Mouse (Mus musculus) macrophage (primary cell): Measurements from ENCODE around the gene Aplp1. TPM values are rescaled to one million over a fixed set of nuclear protein-coding genes. Genes with fewer than 3 reads are reported as not detected.

Experiments used
- H3K27ac ChIP-seq: fragments of 350-480 bp; formaldehyde crosslinking; 2 replicates; pipeline ENCODE4 v1.9.0; 2021
- H3K36me3 ChIP-seq: fragments of 350-480 bp; formaldehyde crosslinking; 2 replicates; pipeline ENCODE4 v1.9.0; 2021; ENCODE audit errors: inconsistent target
- H3K4me3 ChIP-seq: fragments of 350-480 bp; formaldehyde crosslinking; 2 replicates; pipeline ENCODE4 v1.9.0; 2021; ENCODE audit errors: inconsistent target
- H3K79me2 ChIP-seq: fragments of 350-480 bp; formaldehyde crosslinking; 2 replicates; pipeline ENCODE4 v1.9.0; 2021; ENCODE audit errors: inconsistent target
- WGBS: methylation state at CpG from one replicate; pipeline ENCODE4 v1.1.7; 2026; ENCODE audit warnings: inconsistent platforms; ENCODE audit not compliant: missing documents; 5-methylcytosine and 5-hydroxymethylcytosine counted together
- polyA plus RNA-seq: library from polyadenylated mRNA; stranded (reverse); fragments of 250-400 nt; gene quantifications from 3 replicates; pipeline ENCODE4 v1.2.4, GENCODE M21; 2018; ENCODE audit warnings: inconsistent platforms

Gene Aplp1
- polyA plus RNA-seq, 1 experiment from 2014 or later: 0.67 TPM

GRCm38 (mm10) chr7:30408639-30409038 is 36.7 kb downstream of the Aplp1 start:
- no peaks in the 10 kb centered on the region for H3K36me3 ChIP-seq
- 100% methylated on average over 3 of the region's 3 CpGs for WGBS
- no peak overlapping the region for H3K4me3 ChIP-seq
- H3K79me2 ChIP-seq: peaks cover 4% of the 10 kb centered on the region
- H3K27ac ChIP-seq: no peak overlapping the region

GRCm38 (mm10) chr7:30402343-30402742 is 43.0 kb downstream of the Aplp1 start:
- WGBS: 42% methylated on average over 4 of the region's 4 CpGs
- no peaks in the 10 kb centered on the region for H3K36me3 ChIP-seq
- H3K4me3 ChIP-seq: no peak overlapping the region
- no peak overlapping the region for H3K27ac ChIP-seq
- H3K79me2 ChIP-seq: no peaks in the 10 kb centered on the region

- 98% methylated on average over 7 of the region's 7 CpGs for WGBS
- H3K27ac ChIP-seq: no peak overlapping the region
- H3K79me2 ChIP-seq: no peaks in the 10 kb centered on the region
- H3K4me3 ChIP-seq: no peak overlapping the region
- no peaks in the 10 kb centered on the region for H3K36me3 ChIP-seq
These were observed 45.7 kb downstream of the Aplp1 start for GRCm38 (mm10) chr7:30399671-30400070.

GRCm38 (mm10) chr7:30394871-30395270 is 50.5 kb downstream of the Aplp1 start:
- 44% methylated on average over 2 of the region's 2 CpGs for WGBS
- H3K27ac ChIP-seq: peak overlapping the region; percentile 94
- no peaks in the 10 kb centered on the region for H3K36me3 ChIP-seq
- no peak overlapping the region for H3K4me3 ChIP-seq
- no peaks in the 10 kb centered on the region for H3K79me2 ChIP-seq

GRCm38 (mm10) chr7:30394379-30394778 is 51.0 kb downstream of the Aplp1 start:
- H3K79me2 ChIP-seq: no peaks in the 10 kb centered on the region
- no peaks in the 10 kb centered on the region for H3K36me3 ChIP-seq
- WGBS: 0% methylated on average over 10 of the region's 11 CpGs
- H3K27ac ChIP-seq: peak overlapping the region; percentile 94
- peak overlapping the region; percentile 13 for H3K4me3 ChIP-seq

GRCm38 (mm10) chr7:30393631-30394030 is 51.7 kb downstream of the Aplp1 start:
- WGBS: 51% methylated on average over 4 of the region's 4 CpGs
- Histone ChIP-seq H3K79me2 (no peaks in the 10 kb centered on the region), H3K4me3 (peak overlapping the region; percentile 13), H3K27ac (peak overlapping the region; percentile 94), H3K36me3 (no peaks in the 10 kb centered on the region)

- Histone ChIP-seq H3K36me3 (no peaks in the 10 kb centered on the region), H3K79me2 (no peaks in the 10 kb centered on the region), H3K4me3 (peak overlapping the region; percentile 2; the same call in 1 of the 2 replicates), H3K27ac (peak overlapping the region; percentile 94)
- 55% methylated on average over 3 of the region's 4 CpGs for WGBS
These were observed 52.4 kb downstream of the Aplp1 start for GRCm38 (mm10) chr7:30392746-30393520.

Other genes with a start within 250 kb of the Aplp1 start
- 404 to 602 TPM (median 510 TPM) in 3 replicates for gene Capns1, start 246.7 kb downstream of the Aplp1 start, polyA plus RNA-seq
- 34.2 to 47.5 TPM (median 41.3 TPM) in 3 replicates for gene Polr2i, start 213.6 kb downstream of the Aplp1 start, polyA plus RNA-seq
- gene Tbcb, start 213.3 kb downstream of the Aplp1 start, polyA plus RNA-seq: 57.6 to 136 TPM (median 89.3 TPM) in 3 replicates
- gene Ovol3, start 209.8 kb downstream of the Aplp1 start, polyA plus RNA-seq: not detected in 3 replicates
- gene Thap8, start 165.4 kb downstream of the Aplp1 start, polyA plus RNA-seq: 0.34 to 0.72 TPM in 2 of 3 replicates, not detected in the other
- 10.4 to 24.4 TPM (median 15.1 TPM) in 3 replicates for gene Wdr62, start 165.1 kb downstream of the Aplp1 start, polyA plus RNA-seq
- gene Clip3, start 153.8 kb downstream of the Aplp1 start, polyA plus RNA-seq: 0.07 to 0.59 TPM in 2 of 3 replicates, not detected in the other
- gene Alkbh6, start 136.8 kb downstream of the Aplp1 start, polyA plus RNA-seq: 16.1 to 25.9 TPM (median 25.1 TPM) in 3 replicates
- gene Syne4, start 130.7 kb downstream of the Aplp1 start, polyA plus RNA-seq: 0.30 to 0.82 TPM (median 0.74 TPM) in 3 replicates
- 0.33 to 0.57 TPM (median 0.33 TPM) in 3 replicates for gene E130208F15Rik, start 123.8 kb downstream of the Aplp1 start, polyA plus RNA-seq
- 4.6 to 6.7 TPM (median 5.0 TPM) in 3 replicates for gene Sdhaf1, start 121.6 kb downstream of the Aplp1 start, polyA plus RNA-seq
- 0.07 TPM in 1 of 3 replicates, not detected in the others for gene Lrfn3, start 82.8 kb downstream of the Aplp1 start, polyA plus RNA-seq
- gene Tyrobp, start 31.8 kb downstream of the Aplp1 start, polyA plus RNA-seq: 2,505 to 4,301 TPM (median 3,819 TPM) in 3 replicates
- 9.3 to 40.5 TPM (median 34.0 TPM) in 3 replicates for gene Hcst, start 25.7 kb downstream of the Aplp1 start, polyA plus RNA-seq
- gene Nfkbid, start 23.8 kb downstream of the Aplp1 start, polyA plus RNA-seq: 3.2 to 8.3 TPM (median 6.3 TPM) in 3 replicates
- gene Kirrel2, start 12.2 kb upstream of the Aplp1 start, polyA plus RNA-seq: not detected in 3 replicates
- not detected in 3 replicates for gene Nphs1, start 12.8 kb upstream of the Aplp1 start, polyA plus RNA-seq
- gene Prodh2, start 48.1 kb upstream of the Aplp1 start, polyA plus RNA-seq: not detected in 3 replicates
- 0.09 to 0.30 TPM (median 0.16 TPM) in 3 replicates for gene Arhgap33, start 89.5 kb upstream of the Aplp1 start, polyA plus RNA-seq
- 3.0 to 7.5 TPM (median 3.9 TPM) in 3 replicates for gene Hspb6, start 106.6 kb upstream of the Aplp1 start, polyA plus RNA-seq
- 1.8 to 5.6 TPM (median 2.0 TPM) in 3 replicates for gene Proser3, start 106.8 kb upstream of the Aplp1 start, polyA plus RNA-seq
- 18.0 to 27.7 TPM (median 25.4 TPM) in 3 replicates for gene Lin37, start 114.3 kb upstream of the Aplp1 start, polyA plus RNA-seq
- gene U2af1l4, start 117.8 kb upstream of the Aplp1 start, polyA plus RNA-seq: 61.4 to 79.9 TPM (median 65.3 TPM) in 3 replicates
- gene Gm49396, start 117.8 kb upstream of the Aplp1 start, polyA plus RNA-seq: 0.69 to 3.4 TPM (median 0.84 TPM) in 3 replicates
- 123 to 220 TPM (median 157 TPM) in 3 replicates for gene Psenen, start 118.1 kb upstream of the Aplp1 start, polyA plus RNA-seq
- gene Igflr1, start 119.9 kb upstream of the Aplp1 start, polyA plus RNA-seq: 0.68 TPM in 1 of 3 replicates, not detected in the others
- gene Kmt2b, start 143.2 kb upstream of the Aplp1 start, polyA plus RNA-seq: 13.9 to 35.4 TPM (median 16.1 TPM) in 3 replicates
- gene Zbtb32, start 153.4 kb upstream of the Aplp1 start, polyA plus RNA-seq: 0.14 TPM in 1 of 3 replicates, not detected in the others
- gene Upk1a, start 167.3 kb upstream of the Aplp1 start, polyA plus RNA-seq: 0.46 TPM in 1 of 3 replicates, not detected in the others
- 333 to 597 TPM (median 504 TPM) in 3 replicates for gene Cox6b1, start 180.6 kb upstream of the Aplp1 start, polyA plus RNA-seq
- gene Etv2, start 190.3 kb upstream of the Aplp1 start, polyA plus RNA-seq: not detected in 3 replicates
- 49.7 to 73.5 TPM (median 66.3 TPM) in 3 replicates for gene Rbm42, start 204.8 kb upstream of the Aplp1 start, polyA plus RNA-seq
- 4.8 to 11.7 TPM (median 6.3 TPM) in 3 replicates for gene Haus5, start 219.5 kb upstream of the Aplp1 start, polyA plus RNA-seq
- gene Pmis2, start 226.1 kb upstream of the Aplp1 start, polyA plus RNA-seq: not detected in 3 replicates